21 mouse cellular contexts compared by ENCODE assay signal in the genomic region with DNA sequence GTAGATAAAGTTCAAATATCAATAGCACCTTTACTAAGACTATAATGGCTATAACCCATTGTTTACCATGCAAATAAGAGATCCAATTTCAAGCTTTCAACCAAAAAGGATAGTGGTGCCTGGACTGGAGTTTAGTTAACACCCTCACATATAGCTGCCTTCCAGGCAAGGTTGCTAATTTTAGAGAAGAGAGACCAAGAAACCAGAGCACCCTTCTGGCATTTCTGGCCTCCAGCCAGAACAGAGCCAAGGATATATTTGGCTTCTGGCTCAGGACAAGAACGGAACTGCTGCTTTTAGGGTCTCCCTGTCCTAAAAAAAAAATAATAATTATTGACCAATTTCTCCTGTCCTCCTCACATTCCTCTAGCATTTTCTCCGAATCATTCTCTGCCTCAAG.
A peak's percentile ranks its signal among the peaks of the same experiment; 100 is the strongest.
DNase-seq lines count a peak whose midpoint lies in the region; TF ChIP-seq lines count a peak whose summit lies in the region.
"Had no signal": no experiment of that assay in that cellular context is flagged by ENCODE, and none has a peak within 500 bp of the region (broad histone marks: within the 10 kb centered on the region; RNA-seq: fewer than 3 reads in every experiment).

No protein-coding gene starts in this region.

- no peaks in the 10 kb centered on the region for H3K4me1 ChIP-seq in kidney, adult 2 months (ENCODE audit: control insufficient read depth, insufficient read depth, low read length)
- H3K4me1 ChIP-seq: hindbrain, embryonic 12.5 days; intestine, embryonic 15.5 days; kidney, embryonic 15.5 days; limb, embryonic 12.5 days had no signal

- WGBS in kidney, adult 2 months: 67% methylated on average over 2 of the region's 2 CpGs

- DNase-seq in gastrocnemius, adult 18-20 months (ENCODE audit: low spot score): peak; percentile 41
- no peak for DNase-seq in gastrocnemius, postnatal 14 days
- peak; percentile 9 to 10 for DNase-seq in right cerebral cortex, adult 2 months (ENCODE audit: low spot score in 2 of 2)
- no peak for DNase-seq in right cerebral cortex, postnatal 25 days
- peak; percentile 10 to 15 for DNase-seq in heart, postnatal 36 days
- DNase-seq in telencephalon, adult 2 months (ENCODE audit: low read depth, low spot score): peak; percentile 15
- no peak for DNase-seq in kidney, adult 2 months
- no peak for DNase-seq in urinary bladder, adult 2 months (ENCODE audit: low spot score)
- DNase-seq: adrenal gland, postnatal 25 days; layer of hippocampus, postnatal 36 days; right cerebral cortex, postnatal 14 days; thymus, postnatal 36 days had no signal

- no peak for TF ChIP-seq CTCF in kidney, adult 2 months (conservative IDR thresholded peaks at IDR 0.05; ENCODE audit: insufficient read depth, insufficient read length, low read depth, low read length)

- intact Hi-C loops in gastrocnemius, postnatal 14 days (cut with DNase I; ENCODE audit: low total_unique reads): no loop called here
- intact Hi-C loops in heart, postnatal 36 days (cut with DNase I): no loop called here

- H3K4me3 ChIP-seq in kidney, adult 2 months (ENCODE audit: insufficient read depth, low read depth, low read length): no peak overlapping the region
- H3K4me3 ChIP-seq: erythroblast, embryonic 14.5 days; forebrain, embryonic 15.5 days; hindbrain, embryonic 12.5 days; intestine, embryonic 15.5 days; kidney, embryonic 15.5 days; limb, embryonic 12.5 days; midbrain, embryonic 13.5 days had no signal

- H3K36me3 ChIP-seq in kidney, adult 2 months (ENCODE audit: control insufficient read depth, insufficient read depth, low read length): no peaks in the 10 kb centered on the region
- H3K36me3 ChIP-seq: forebrain, embryonic 15.5 days; hindbrain, embryonic 12.5 days; intestine, embryonic 15.5 days; kidney, embryonic 15.5 days; limb, embryonic 12.5 days; midbrain, embryonic 13.5 days had no signal

- TF ChIP-seq POLR2A in kidney, adult 2 months (IDR thresholded peaks at IDR 0.05; ENCODE audit: low read depth, low read length): no peak

- H3K27me3 ChIP-seq in kidney, adult 2 months (replicated peaks; ENCODE audit: control insufficient read depth, insufficient read depth, low read length): no peaks in the 10 kb centered on the region
- H3K27me3 ChIP-seq: forebrain, embryonic 15.5 days; hindbrain, embryonic 12.5 days; intestine, embryonic 15.5 days; kidney, embryonic 15.5 days; limb, embryonic 12.5 days; midbrain, embryonic 13.5 days; Patski had no signal

- no peak overlapping the region for H3K27ac ChIP-seq in kidney, adult 2 months (ENCODE audit: insufficient read depth, low read depth, low read length)
- H3K27ac ChIP-seq: forebrain, embryonic 15.5 days; hindbrain, embryonic 12.5 days; intestine, embryonic 15.5 days; kidney, embryonic 15.5 days; limb, embryonic 12.5 days; liver, embryonic 14.5 days; midbrain, embryonic 13.5 days had no signal

Comparison
In these comparisons a context has a peak if more than half of its experiments do, and no peak if none do; other contexts are left out.
1. DNase-seq: peak in gastrocnemius, adult 18-20 months (single experiment), right cerebral cortex, adult 2 months (2 of 2), heart, postnatal 36 days (2 of 2) and telencephalon, adult 2 months (single experiment); none in gastrocnemius, postnatal 14 days (single experiment), right cerebral cortex, postnatal 25 days (single experiment), kidney, adult 2 months (single experiment) and urinary bladder, adult 2 months (single experiment).